Mouse (Mus musculus) CD4-positive helper T cell, adult 2 months (primary cell): ENCODE data around the gene Mfap5.
"Not testable (repeated sequence)": the region's sequence is repeated elsewhere in the genome, so short reads cannot be mapped to it uniquely, and the experiment has no call there.

Experiments
- DNase-seq: peaks from one replicate; pipeline ENCODE4 v3.0.0-alpha.2; 2012; ENCODE audit warnings: low read depth, missing footprints, low spot score

Gene Mfap5

GRCm38 (mm10) chr6:122512914-122513878 lies 7.6 kb downstream of the Mfap5 start:
- DNase-seq: no peak

DNA sequence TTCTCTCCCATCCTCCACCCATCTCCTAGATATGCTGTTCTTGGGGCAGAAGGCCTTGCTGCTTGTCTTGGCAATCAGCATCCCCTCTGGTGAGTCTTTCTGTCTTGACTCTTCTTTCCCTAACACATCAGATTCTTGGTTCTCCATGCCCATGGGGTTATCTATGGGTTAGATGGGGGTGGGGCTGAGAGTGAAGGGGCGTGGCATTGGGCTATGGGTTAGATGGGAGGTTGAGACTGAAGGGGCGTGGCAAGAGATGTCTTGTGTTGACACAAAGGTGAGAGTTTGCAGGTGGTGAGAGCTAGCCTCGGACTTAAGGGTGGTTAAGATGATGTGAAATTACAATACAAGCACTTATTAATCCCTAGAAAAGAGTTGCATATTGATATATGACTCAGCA lies 8.7 kb downstream of the Mfap5 start:
- DNase-seq: no peak

- DNase-seq: not testable (repeated sequence)
These were observed 10.1 kb downstream of the Mfap5 start for GRCm38 (mm10) chr6:122515762-122516161.

DNA sequence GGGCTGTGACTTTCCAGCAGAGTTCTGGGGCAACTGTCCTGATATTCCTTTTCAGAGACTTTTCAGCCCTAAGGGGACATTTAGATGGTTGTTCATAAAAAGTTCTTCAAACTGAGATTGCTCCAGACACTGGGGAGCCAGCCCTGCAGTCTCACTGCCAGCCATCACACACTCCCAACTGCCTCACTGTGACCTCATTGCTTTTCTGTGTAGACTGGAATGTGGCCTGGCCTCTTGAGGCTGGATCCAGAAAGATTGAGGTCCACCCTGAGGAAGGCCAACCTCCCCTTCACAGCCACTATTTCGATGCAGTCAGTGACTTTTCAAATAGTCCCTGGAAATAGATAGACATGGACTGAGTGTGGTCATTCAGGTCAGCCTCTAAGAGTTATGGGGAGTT lies 12.0 kb downstream of the Mfap5 start:
- no peak for DNase-seq

DNA sequence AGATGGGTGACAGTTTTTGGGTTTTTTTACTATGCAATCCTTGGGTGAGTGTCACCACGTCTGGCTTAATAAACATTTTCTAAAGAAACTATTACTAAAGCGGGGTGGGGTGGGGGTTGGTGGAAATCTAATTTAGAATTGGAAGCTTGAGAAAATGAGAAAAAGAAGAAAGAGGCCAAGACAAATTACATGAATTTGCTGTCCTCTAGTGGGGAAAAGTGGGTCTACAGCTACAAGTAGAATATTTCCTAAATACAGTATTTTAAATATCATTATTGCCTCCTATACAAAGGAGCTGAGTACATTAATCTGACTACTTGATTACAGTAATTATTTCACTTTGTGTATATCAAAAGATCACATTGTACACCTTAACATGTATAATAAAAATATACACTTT lies 13.7 kb downstream of the Mfap5 start:
- no peak for DNase-seq

- no peak for DNase-seq
These were observed 16.9 kb downstream of the Mfap5 start for GRCm38 (mm10) chr6:122522595-122522994.

GRCm38 (mm10) chr6:122523289-122523688 lies 17.6 kb downstream of the Mfap5 start:
- no peak for DNase-seq

DNA sequence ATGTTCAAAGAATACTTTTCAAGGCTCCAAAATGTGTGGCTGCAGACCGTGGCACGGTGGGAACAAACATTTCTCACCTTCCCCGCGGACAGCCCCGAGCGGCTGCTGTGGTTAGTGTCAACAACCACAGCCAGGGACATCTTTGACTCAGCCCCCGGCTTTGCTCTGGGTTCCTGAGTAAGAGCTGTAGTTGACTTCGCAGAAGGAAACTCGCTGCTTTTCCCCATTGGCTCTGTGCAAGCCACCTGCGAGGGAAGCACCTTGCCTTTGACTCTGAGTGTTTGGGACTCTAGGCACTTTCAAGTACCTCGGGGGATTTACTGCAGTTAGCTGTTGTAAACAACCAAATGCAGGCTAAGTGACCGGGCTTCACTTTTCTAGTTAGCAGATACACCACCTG lies 22.0 kb downstream of the Mfap5 start:
- DNase-seq: peak; percentile 86

- DNase-seq: peak; percentile 25
These were observed 22.5 kb downstream of the Mfap5 start for GRCm38 (mm10) chr6:122528136-122528535.

GRCm38 (mm10) chr6:122531466-122532174 lies 26.0 kb downstream of the Mfap5 start:
- DNase-seq: no peak

DNA sequence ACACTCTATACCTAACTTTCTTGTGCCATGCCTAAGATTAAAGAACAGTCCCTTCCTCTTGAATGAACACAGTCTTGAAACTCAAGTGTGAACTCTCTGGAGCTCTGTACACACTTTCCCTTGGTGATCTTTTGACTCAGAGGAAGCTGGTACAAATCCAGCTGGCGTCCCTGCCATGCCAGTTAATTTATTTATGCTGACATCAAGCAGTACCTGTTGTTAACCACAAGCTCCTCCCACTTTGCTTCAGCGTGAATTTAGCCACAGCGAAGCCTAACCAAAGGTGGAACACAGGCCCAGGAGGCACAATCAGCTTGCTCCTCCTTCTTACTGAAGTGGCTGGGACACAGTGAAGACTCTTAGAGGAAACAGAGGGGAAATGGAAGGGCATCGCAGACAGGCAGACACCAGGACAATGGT lies 27.2 kb downstream of the Mfap5 start:
- peak; percentile 86 for DNase-seq

DNA sequence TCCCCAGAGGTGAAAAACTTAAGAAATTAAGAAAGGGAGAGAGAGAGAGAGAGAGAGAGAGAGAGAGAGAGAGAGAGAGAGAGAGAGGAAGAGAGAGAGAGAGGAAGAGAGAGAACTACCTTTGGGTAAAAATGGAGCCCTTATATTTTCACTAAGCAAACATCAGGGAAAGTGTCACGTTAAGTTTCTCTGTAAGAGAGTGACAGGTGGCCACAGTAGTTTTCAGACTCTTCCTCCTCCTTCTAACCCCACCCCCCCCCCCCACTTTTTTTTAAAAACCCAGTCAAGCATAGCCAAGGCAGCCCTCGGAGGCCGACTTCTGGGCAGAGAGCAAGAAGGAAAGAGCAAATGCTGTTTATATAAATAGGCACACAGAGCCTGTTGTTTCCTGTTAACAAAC lies 28.4 kb downstream of the Mfap5 start:
- DNase-seq: no peak

GRCm38 (mm10) chr6:122539564-122539963 lies 33.9 kb downstream of the Mfap5 start:
- DNase-seq: no peak

DNA sequence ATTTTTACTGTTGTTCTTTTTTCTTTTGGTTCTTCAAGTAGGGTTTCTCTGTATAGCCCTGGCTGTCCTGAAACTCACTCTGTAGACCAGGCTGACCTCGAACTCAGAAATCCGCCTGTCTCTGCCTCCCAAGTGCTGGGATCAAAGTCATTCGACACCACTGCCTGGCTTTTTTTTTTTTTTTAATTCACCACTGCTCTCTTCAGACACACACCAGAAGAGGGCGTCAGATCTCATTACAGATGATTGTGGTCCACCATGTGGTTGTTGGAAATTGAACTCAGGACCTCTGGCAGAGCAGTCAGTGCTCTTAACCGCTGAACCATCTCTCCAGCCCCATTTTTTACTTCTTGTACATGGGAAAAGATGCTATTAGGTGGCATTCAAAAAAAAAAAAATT lies 36.8 kb downstream of the Mfap5 start:
- DNase-seq: not testable (repeated sequence)

DNA sequence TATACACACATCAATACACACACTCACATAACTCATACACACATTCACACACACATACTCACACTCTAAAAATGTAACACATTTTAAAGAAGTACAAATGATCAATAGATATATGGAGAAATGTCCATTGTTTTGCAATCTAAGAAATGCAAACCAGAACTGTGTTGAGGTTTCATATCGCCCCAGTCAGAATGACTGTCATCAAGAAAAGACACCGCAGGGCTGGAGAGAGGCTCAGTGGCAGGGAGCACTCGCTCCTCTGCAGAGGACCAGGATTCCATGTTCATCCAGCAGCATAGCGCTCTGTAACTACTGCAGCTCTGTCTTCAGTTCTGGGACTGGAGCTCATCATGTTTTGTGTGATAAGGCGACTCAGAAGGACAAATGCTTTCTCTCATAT lies 37.9 kb downstream of the Mfap5 start:
- DNase-seq: no peak

GRCm38 (mm10) chr6:122544672-122545071 lies 39.0 kb downstream of the Mfap5 start:
- no peak for DNase-seq

- no peak for DNase-seq
These were observed 39.7 kb downstream of the Mfap5 start for GRCm38 (mm10) chr6:122545289-122545882.

GRCm38 (mm10) chr6:122545948-122546347 lies 40.3 kb downstream of the Mfap5 start:
- DNase-seq: no peak

DNA sequence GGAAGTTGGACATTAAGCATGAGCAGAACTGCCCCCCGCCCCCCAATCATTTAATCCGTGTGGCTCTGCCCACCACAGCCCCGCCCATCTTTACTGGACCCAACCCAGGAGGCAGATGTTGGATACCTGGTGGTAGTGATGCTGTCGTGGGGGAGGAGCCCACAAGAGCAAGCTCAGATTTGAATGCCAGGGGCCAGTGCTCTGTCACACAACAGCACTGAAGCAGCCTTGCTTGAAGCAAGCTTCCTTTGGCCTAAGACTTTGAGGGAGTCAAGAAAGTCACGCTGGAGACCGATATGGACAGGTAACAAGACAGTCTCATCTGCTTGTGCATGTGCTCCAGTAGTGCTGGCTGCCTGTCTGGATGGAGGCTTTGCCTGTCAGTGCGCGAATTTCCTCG lies 48.0 kb downstream of the Mfap5 start, which contains the start of gene Aicda:
Gene Aicda, plus strand, starts transcription at position 196 of the 400 bp plus-strand sequence.
- no peak for DNase-seq

DNA sequence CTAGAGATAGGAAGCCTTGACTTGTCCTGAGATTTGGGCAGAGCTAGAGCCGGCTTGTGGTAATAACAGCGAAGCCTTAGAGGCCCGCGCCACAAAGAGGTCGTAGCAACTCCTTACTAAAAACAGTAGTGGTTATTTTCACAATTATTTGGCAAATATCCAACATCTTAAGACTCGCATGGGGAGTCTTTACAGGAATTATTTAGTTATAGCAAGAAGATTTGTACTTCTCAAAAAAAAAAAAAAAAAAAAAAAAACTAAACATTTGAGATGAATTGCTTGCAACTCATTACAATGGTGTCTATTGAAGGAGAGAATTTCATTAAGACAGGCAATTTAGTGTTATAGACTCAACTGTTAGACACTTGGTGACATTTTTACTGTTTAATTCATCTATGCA lies 48.5 kb downstream of the Mfap5 start:
- no peak for DNase-seq

- no peak for DNase-seq
These were observed 49.6 kb downstream of the Mfap5 start for GRCm38 (mm10) chr6:122555266-122555665.

GRCm38 (mm10) chr6:122556959-122557561 lies 51.4 kb downstream of the Mfap5 start:
- DNase-seq: peak; percentile 79
